Mouse (Mus musculus): ENCODE data around the gene Nhs. TPM values are rescaled to one million over a fixed set of nuclear protein-coding genes. Genes with fewer than 3 reads are reported as not detected.

Gene Nhs
- polyA plus RNA-seq, 1 experiment from 2014 or later, result 3.7 TPM

- no peak overlapping the region for H3K9ac ChIP-seq
- H3K36me3 ChIP-seq, result no peaks in the 10 kb centered on the region
- H3K27me3 ChIP-seq, result peaks cover 7% of the 10 kb centered on the region; the same call in 1 of the 2 replicates
- H3K4me2 ChIP-seq (replicated peaks), result no peak overlapping the region
- H3K27ac ChIP-seq, result no peak overlapping the region
- no peak for ATAC-seq (ENCODE audit: insufficient number of reproducible peaks, insufficient read depth, low FRiP score, low TSS enrichment)
- H3K9me3 ChIP-seq, result no peaks in the 10 kb centered on the region
- no peak overlapping the region for H3K4me3 ChIP-seq
- no peaks in the 10 kb centered on the region for H3K4me1 ChIP-seq
These were observed 186.8 kb downstream of the Nhs start for GRCm38 (mm10) chrX:161972723-161973122.

DNA sequence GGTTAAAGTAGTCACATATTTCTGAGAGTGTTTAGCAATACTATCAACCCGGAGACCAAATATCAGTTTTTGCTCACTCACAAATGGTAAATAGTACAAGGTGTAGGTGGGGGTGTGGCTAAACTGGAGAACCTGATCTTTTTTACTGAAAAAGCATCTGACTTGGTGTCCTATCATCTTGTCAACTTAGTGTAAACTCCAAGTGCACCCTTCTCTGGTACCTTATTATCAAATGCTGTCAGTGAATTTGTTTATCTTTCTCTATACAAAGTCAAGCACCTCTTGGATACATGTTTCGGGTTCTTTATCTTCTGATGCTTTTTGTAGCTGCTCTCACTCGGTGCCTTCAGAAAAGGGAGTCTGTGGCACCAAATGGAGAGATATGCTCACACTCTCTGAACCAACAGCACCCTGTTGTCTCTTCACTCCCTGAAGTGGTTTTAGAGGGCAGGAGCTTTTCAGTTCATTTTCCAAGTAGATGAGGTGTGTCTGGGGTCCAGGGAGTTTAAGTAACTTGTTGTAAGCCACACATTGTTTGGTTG lies 187.5 kb downstream of the Nhs start:
- 91% methylated on average over 3 of the region's 3 CpGs for WGBS
- no peak overlapping the region for H3K27ac ChIP-seq
- no peak overlapping the region for H3K9ac ChIP-seq
- H3K36me3 ChIP-seq, result no peaks in the 10 kb centered on the region
- no peak overlapping the region for H3K4me3 ChIP-seq
- peaks cover 6% of the 10 kb centered on the region; the same call in 1 of the 2 replicates for H3K27me3 ChIP-seq
- H3K4me1 ChIP-seq, result no peaks in the 10 kb centered on the region
- no peak overlapping the region for H3K4me2 ChIP-seq (replicated peaks)
- ATAC-seq (ENCODE audit: insufficient number of reproducible peaks, insufficient read depth, low FRiP score, low TSS enrichment), result no peak
- H3K9me3 ChIP-seq, result no peaks in the 10 kb centered on the region

GRCm38 (mm10) chrX:161971131-161971530 lies 188.4 kb downstream of the Nhs start:
- Histone ChIP-seq H3K9me3 (no peaks in the 10 kb centered on the region), H3K27me3 (peaks cover 6% of the 10 kb centered on the region; the same call in 1 of the 2 replicates), H3K27ac (no peak overlapping the region), H3K4me3 (no peak overlapping the region), H3K4me2 (replicated peaks) (no peak overlapping the region), H3K4me1 (no peaks in the 10 kb centered on the region), H3K9ac (no peak overlapping the region), H3K36me3 (no peaks in the 10 kb centered on the region)
- 76% methylated on average over 1 of the region's 1 CpGs for WGBS
- ATAC-seq (ENCODE audit: insufficient number of reproducible peaks, insufficient read depth, low FRiP score, low TSS enrichment), result no peak

- no peak for ATAC-seq (ENCODE audit: insufficient number of reproducible peaks, insufficient read depth, low FRiP score, low TSS enrichment)
- no peaks in the 10 kb centered on the region for H3K36me3 ChIP-seq
- H3K4me3 ChIP-seq, result no peak overlapping the region
- no peak overlapping the region for H3K9ac ChIP-seq
- H3K4me2 ChIP-seq (replicated peaks), result no peak overlapping the region
- no peaks in the 10 kb centered on the region for H3K4me1 ChIP-seq
- H3K27ac ChIP-seq, result no peak overlapping the region
- no peaks in the 10 kb centered on the region for H3K27me3 ChIP-seq
- no peaks in the 10 kb centered on the region for H3K9me3 ChIP-seq
- 36% methylated on average over 4 of the region's 4 CpGs for WGBS
These were observed 191.8 kb downstream of the Nhs start for GRCm38 (mm10) chrX:161967692-161968091.

DNA sequence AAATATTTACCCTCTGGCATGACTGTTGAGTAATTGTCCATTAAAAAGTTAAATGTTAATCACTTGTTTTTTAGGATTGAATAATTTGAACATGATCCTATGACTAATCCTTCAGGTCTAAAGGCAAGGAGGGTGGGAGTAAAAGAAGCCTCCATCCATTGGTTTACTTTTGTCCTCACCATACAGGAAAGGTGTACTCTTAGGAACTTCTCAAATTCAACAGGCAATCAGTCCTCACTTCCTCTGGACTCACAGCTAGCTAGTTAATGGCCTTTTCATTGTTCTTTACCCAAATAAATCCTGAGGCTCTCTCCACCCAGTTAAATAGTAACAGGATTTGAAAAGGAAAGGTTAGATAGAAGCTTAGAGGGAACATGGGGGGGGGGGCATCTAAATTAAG lies 196.2 kb downstream of the Nhs start:
- Histone ChIP-seq H3K36me3 (no peaks in the 10 kb centered on the region), H3K27ac (no peak overlapping the region), H3K27me3 (no peaks in the 10 kb centered on the region), H3K4me2 (replicated peaks) (no peak overlapping the region), H3K4me1 (no peaks in the 10 kb centered on the region), H3K4me3 (no peak overlapping the region), H3K9me3 (no peaks in the 10 kb centered on the region), H3K9ac (no peak overlapping the region)
- no peak for ATAC-seq (ENCODE audit: insufficient number of reproducible peaks, insufficient read depth, low FRiP score, low TSS enrichment)

GRCm38 (mm10) chrX:161962855-161963254 lies 196.7 kb downstream of the Nhs start:
- ATAC-seq (ENCODE audit: insufficient number of reproducible peaks, insufficient read depth, low FRiP score, low TSS enrichment), result no peak
- H3K4me1 ChIP-seq, result no peaks in the 10 kb centered on the region
- H3K4me2 ChIP-seq (replicated peaks), result no peak overlapping the region
- H3K9me3 ChIP-seq, result no peaks in the 10 kb centered on the region
- H3K9ac ChIP-seq, result no peak overlapping the region
- H3K27ac ChIP-seq, result no peak overlapping the region
- no peaks in the 10 kb centered on the region for H3K27me3 ChIP-seq
- H3K36me3 ChIP-seq, result no peaks in the 10 kb centered on the region
- WGBS, result 47% methylated on average over 1 of the region's 1 CpGs
- no peak overlapping the region for H3K4me3 ChIP-seq

GRCm38 (mm10) chrX:161961756-161962155 lies 197.8 kb downstream of the Nhs start:
- Histone ChIP-seq H3K27me3 (no peaks in the 10 kb centered on the region), H3K27ac (no peak overlapping the region), H3K4me3 (no peak overlapping the region), H3K9ac (no peak overlapping the region), H3K4me2 (replicated peaks) (no peak overlapping the region), H3K9me3 (no peaks in the 10 kb centered on the region), H3K4me1 (no peaks in the 10 kb centered on the region), H3K36me3 (no peaks in the 10 kb centered on the region)
- no peak for ATAC-seq (ENCODE audit: insufficient number of reproducible peaks, insufficient read depth, low FRiP score, low TSS enrichment)
- 66% methylated on average over 6 of the region's 6 CpGs for WGBS

DNA sequence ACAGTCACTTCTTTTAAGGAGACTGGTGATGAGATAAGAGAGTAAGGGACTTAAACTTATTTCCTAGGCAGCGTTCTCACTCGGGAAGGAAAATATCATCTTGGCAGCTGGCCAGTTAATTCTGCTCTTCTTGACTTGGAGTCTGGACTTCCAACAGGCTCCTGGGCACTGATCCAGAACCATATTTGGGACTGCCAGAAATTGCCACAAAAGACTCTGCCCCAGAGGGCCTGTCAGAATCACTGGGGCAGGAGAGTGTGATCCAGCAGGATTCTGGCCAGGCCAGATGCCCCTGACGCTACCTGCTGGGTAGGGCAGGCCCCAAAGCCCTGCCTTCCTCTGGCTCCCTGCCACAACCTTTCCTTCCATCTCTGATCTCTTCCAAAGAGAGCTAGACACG lies 198.4 kb downstream of the Nhs start:
- Histone ChIP-seq H3K4me2 (replicated peaks) (no peak overlapping the region), H3K9ac (no peak overlapping the region), H3K4me3 (no peak overlapping the region), H3K27ac (no peak overlapping the region), H3K9me3 (no peaks in the 10 kb centered on the region), H3K36me3 (no peaks in the 10 kb centered on the region), H3K27me3 (no peaks in the 10 kb centered on the region), H3K4me1 (no peaks in the 10 kb centered on the region)
- ATAC-seq (ENCODE audit: insufficient number of reproducible peaks, insufficient read depth, low FRiP score, low TSS enrichment), result no peak
- WGBS, result 46% methylated on average over 4 of the region's 4 CpGs

GRCm38 (mm10) chrX:161952356-161952755 lies 207.2 kb downstream of the Nhs start:
- ATAC-seq (ENCODE audit: insufficient number of reproducible peaks, insufficient read depth, low FRiP score, low TSS enrichment), result no peak
- Histone ChIP-seq H3K27me3 (no peaks in the 10 kb centered on the region), H3K9ac (no peak overlapping the region), H3K4me1 (no peaks in the 10 kb centered on the region), H3K36me3 (no peaks in the 10 kb centered on the region), H3K4me2 (replicated peaks) (no peak overlapping the region), H3K9me3 (no peaks in the 10 kb centered on the region), H3K27ac (no peak overlapping the region), H3K4me3 (no peak overlapping the region)

DNA sequence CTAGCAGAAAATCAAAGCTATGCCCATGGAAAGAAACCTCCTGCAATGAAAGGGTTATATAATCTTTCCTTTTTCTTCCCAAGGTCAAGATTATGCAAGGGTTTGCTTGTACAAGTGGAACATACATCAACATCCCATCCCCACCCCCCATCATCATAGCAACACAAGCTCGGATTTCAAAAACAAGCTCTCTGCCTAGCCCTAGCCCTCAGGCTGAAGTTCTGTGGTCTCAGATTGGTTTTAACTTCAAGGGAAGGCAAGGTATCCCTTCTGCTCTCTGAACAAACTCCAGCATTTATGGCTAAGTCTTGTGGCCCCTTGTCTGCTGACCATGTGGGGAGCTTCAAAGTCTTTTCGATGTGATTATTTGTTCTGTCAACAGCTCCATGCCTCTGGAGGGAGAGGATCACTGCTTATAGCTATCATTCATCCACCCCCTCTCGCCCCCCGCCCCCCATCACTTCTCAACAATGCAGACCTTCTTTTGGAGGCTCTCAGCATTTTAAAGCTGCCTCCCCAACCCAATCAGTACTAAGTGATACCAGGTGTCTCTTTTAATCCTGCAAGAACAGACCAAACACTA lies 216.3 kb downstream of the Nhs start:
- H3K4me3 ChIP-seq, result no peak overlapping the region
- H3K36me3 ChIP-seq, result no peaks in the 10 kb centered on the region
- no peak overlapping the region for H3K27ac ChIP-seq
- no peak; the same call in 1 of the 2 replicates for ATAC-seq (ENCODE audit: insufficient number of reproducible peaks, insufficient read depth, low FRiP score, low TSS enrichment)
- 21% methylated on average over 4 of the region's 4 CpGs for WGBS
- no peaks in the 10 kb centered on the region for H3K9me3 ChIP-seq
- no peak overlapping the region for H3K4me2 ChIP-seq (replicated peaks)
- no peaks in the 10 kb centered on the region for H3K4me1 ChIP-seq
- 0 out of 2 replicates have a peak, but pooled peaks cover 9% of the 10 kb centered on the region for H3K27me3 ChIP-seq
- H3K9ac ChIP-seq, result no peak overlapping the region

DNA sequence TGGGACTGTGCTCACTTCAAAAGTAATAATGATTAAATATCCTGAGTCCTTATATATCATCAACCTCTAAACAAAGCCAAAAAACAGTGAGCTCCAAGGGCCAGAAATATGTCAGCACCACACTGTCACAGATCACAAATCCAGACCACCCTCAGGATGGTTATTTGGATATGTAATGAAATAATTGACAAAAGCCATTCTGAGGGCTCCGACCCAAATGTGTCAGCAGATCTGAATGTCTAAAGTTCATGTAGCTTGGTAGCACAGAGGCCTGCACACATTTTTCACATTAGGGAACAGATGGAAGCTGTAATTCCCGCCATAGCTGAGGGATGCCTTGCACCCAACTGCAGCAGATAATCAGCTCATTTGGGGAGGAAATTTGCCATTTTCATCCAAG lies 218.8 kb downstream of the Nhs start:
- no peaks in the 10 kb centered on the region for H3K9me3 ChIP-seq
- H3K4me2 ChIP-seq (replicated peaks), result no peak overlapping the region
- ATAC-seq (ENCODE audit: insufficient number of reproducible peaks, insufficient read depth, low FRiP score, low TSS enrichment), result no peak
- H3K4me3 ChIP-seq, result no peak overlapping the region
- peaks cover 16% of the 10 kb centered on the region; the same call in 1 of the 2 replicates for H3K27me3 ChIP-seq
- no peaks in the 10 kb centered on the region for H3K4me1 ChIP-seq
- 28% methylated on average over 2 of the region's 2 CpGs for WGBS
- no peak overlapping the region for H3K9ac ChIP-seq
- H3K36me3 ChIP-seq, result no peaks in the 10 kb centered on the region
- H3K27ac ChIP-seq, result no peak overlapping the region

GRCm38 (mm10) chrX:161926683-161927053 lies 232.9 kb downstream of the Nhs start:
- peaks cover 10% of the 10 kb centered on the region for H3K27me3 ChIP-seq

More at GRCm38 (mm10) chrX:161926683-161927053, 232.9 kb downstream of the Nhs start:
- Histone ChIP-seq H3K36me3 (no peaks in the 10 kb centered on the region), H3K4me3 (no peak overlapping the region), H3K9me3 (no peaks in the 10 kb centered on the region), H3K9ac (no peak overlapping the region), H3K27ac (peak overlapping the region; percentile 84), H3K4me2 (replicated peaks) (peak overlapping the region; percentile 37), H3K4me1 (no peaks in the 10 kb centered on the region)
- no peak for ATAC-seq (ENCODE audit: insufficient number of reproducible peaks, insufficient read depth, low FRiP score, low TSS enrichment)
